Mouse (Mus musculus): ENCODE measurements around the gene Gm42906.

The Gm42906 gene

DNA sequence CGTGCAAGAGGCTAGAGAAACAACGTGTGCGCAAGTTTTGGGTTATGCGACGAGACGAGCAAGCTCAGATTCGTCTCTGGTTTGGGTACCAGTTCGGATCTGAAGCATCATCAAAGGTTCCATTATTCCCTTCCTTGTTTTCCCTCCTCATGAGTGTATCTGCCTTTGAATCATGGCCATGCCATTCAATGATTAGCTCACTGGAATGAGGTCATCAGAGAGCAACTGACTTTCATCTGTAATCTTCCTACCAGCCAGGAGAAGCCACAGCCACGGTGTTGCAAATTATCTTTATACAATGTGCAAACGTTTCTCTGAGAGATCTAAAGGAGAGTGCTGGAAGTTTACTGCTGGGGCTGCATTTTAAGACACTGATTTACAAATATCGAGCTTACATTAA, 240.6 kb downstream of the Gm42906 start:
- DNase-seq (ENCODE audit: low spot score in 2 of 2), result no peak

DNA sequence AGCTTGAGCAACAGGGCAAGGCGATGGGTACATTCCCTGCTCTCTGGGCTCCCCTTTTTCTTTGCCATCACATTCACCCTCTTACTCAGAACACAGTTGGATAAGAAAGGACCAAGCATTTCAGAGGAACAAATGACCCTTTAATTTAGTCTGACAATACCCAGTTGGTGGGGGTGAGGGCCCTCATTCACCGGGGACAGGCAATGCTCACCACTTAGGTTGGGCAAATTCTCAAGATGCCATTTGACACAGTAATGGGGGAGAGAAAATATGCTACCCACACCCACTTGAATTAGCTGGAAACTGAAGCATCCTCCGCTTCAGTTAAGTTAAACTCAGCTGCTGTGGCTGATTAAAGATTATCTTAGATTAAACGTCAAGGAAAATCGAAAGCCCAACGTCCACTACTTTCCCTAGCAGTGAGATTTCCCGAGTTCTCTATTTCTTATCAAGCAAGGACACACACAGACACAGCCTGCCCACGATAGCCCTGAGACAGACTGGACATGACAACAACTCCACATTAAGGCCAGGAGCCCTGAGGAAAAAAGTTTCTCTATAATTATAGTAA, 242.6 kb downstream of the Gm42906 start:
- DNase-seq (ENCODE audit: low spot score in 2 of 2), result no peak

DNA sequence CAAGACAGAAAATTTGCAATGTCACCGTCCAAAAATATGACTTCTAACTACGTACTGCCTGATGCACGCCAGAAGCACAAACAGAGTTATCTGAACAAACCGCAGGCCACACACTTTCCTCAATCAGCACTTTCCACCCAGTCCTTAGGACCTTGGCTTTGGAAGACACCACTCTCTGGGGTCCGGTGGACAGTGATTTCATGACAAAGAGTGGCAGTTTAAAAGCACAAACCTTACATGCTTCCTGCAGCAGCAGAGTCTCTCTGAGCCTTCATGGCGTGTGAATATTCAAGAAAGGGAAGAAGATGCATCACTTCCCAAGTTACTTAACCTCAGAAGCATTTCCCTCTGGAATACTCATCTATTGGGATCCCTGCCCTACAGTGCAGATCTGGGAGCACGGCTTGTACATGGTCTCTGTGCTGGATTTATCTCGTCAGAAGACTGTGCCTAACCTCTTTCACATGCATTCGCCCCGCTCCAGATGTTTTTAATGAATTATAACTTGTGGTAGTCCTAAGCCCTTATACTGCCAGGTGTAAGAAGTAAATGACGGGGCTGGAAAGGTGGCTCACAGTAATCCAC, 244.2 kb downstream of the Gm42906 start:
- no peak for DNase-seq (ENCODE audit: low spot score in 2 of 2)

DNA sequence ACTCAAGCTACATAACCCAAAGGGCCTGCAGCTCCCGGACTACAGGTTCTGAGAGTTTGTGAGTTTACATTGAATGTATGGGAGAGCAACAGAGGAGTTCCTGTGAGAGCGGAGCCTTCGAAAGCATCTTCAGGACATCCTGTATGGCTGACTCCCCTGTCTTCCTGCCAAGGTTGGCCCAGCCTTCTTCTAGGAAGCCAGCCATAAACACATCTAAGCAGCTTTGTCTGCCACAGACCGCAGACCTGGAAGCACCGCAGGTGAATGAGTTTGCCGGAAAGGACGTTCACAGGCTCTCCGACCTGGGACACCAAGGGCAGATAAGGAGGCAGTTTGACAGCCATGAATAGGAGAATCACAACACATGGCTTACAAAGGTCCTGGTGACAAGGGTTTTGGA, 246.7 kb downstream of the Gm42906 start:
- DNase-seq (ENCODE audit: low spot score in 2 of 2), result no peak

DNA sequence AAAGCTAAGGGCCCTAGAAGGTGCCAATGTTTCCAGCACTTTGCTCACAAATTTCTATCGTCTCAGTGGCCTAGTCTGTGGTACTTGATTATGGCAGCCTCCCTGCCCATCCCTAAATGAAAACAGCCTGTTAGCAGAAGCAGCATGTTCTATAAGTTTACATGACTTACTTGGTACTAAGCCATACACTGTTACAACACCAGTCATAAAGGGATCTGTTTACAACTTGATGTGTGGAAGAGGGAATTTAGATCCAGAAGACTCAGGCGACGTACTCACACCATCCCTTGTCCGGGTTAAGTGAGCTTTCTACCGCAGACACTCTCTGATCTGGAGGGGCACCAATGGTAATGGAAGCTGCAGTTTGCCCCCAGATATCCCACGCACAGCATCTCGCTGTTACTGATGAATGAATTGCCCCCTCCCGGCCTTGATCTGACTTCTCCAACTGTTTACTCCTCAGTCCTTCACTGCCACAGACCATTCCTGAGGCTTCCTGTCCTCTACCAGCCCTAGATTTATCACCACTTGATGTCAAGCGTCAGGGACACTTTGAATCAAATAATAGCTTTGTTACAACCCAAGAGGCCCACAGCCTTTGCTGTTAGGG, 247.7 kb downstream of the Gm42906 start:
- no peak for DNase-seq (ENCODE audit: low spot score in 2 of 2)

DNA sequence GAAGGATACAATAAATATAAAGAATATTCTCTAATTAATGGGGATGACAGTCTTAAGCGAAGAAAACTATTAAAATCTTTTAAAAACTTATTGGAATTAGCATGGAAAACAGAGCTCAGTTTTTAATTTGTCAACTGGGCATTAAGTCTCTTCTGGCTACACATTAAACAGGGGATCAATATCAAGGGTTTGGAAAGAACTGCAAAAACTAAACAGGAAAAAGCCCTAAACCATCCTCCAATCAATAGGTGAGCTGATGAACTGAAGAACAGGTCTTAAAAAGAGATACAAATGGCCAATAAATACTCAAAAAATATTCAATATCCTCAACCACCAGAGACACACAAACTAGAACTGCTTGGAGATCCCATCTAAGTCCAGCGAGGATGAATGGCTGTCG, 250.8 kb downstream of the Gm42906 start:
- DNase-seq (ENCODE audit: low spot score in 2 of 2), result no peak

DNA sequence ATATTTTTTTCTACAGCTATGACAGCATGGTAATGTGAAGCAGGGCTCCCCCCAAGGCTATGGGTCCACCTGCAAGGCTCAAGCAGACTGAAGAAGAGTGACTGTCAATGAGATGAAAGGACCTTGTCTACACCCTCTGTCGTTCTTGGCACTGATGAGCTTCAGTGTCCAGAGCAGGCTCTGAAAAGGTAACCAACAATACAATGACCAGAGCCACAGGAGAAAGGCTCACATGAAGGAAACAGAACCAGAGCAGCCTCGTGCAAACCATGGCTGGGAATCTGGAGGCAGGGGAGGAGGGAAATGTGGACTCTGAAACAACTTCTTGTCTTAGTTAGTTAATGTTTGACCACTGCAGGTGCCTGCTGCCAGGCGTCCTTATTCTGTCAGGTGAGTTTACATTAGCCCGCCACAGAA, 252.1 kb downstream of the Gm42906 start:
- DNase-seq (ENCODE audit: low spot score in 2 of 2), result no peak

DNA sequence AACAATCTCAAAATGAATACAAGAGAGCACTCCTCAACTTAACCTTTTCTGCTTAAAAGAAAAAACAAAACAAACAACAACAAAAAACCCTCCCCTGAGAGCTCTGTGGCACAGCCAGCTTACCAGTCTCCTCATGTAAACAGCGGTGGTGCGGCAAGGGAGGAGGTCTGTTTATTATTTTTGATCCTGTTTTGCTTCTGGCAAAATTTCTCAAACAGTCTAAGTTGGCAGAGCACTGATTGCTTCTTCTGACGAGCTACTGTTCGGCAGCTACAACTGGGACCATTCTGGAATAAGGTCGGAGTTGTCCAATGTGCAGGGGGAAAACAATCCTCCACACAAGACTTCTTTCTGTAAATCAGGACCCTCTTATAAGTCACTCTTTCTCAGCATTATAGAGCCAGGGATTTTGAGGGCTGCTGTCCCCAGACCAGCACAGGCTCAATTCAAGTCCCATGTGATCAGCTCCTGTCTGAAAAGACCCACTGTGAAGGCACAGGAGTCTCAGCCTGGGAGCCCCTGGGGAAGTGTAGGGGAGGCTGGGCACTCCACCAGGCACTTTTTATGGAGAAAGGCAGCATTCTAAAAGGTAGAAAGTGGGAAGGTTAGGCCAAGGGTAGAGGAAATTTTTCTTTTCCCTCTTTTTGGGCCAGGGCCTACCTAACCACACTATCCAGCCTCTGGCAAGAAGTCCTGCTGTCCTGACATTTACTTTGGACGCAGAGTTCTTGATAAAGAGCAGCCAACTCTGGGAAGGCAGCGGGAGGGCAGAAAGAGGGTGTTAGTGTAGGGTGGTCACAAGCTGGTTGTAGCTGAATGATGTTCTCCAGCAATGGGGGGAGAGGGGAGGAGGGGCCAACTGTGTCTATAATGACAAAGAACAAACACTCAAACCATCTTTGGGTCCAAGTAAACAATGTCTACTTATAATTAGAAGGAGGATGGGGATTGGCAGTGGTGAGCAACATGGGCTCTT, 253.2 kb downstream of the Gm42906 start:
- no peak for DNase-seq (ENCODE audit: low spot score in 2 of 2)

DNA sequence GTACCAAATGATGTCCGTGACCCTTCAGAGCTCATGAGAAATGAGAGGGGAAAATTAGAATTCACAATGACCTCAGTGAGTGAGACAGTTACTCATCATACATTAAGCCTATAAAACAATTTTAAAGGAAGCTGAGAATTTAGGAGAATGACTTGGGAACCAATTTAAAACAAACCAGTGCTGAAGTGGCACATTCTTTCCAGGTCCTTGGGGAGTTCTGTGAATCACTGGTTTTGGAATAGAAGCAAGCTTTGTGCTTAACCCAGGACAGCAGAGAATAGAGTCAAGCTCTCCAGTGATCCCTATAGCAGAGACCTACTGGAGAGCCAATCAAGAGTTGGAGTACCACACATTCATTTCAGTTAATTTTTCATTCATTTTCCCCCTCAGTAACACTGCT, 254.2 kb downstream of the Gm42906 start:
- DNase-seq (ENCODE audit: low spot score in 2 of 2), result no peak

DNA sequence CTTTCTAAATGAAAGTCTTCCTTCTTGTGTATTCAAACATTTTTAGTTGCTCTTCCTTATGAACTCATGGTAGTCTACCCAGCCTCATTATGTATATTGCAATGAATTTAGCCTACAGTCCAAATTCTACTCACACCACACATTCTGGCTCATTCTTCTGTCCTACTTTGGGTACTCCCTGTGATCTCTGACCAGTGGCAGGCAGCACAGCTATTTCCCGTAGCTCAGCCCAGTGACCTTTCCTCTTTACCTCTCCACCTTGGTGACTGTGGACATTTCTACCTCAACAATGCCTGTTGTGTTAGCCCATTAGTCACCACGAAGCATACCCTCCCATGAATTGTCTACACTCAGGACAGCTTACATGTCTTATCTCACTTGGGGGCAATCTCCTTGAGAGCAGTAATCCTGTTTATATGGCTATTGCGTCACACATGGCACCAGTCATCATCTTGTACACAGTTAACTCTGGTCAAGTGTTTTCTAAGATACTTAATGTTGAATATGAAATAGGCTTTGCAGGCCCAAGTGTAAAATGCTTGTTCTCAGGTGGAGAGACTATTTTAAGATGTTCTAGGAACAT, 257.7 kb downstream of the Gm42906 start:
- DNase-seq (ENCODE audit: low spot score in 2 of 2), result no peak

DNA sequence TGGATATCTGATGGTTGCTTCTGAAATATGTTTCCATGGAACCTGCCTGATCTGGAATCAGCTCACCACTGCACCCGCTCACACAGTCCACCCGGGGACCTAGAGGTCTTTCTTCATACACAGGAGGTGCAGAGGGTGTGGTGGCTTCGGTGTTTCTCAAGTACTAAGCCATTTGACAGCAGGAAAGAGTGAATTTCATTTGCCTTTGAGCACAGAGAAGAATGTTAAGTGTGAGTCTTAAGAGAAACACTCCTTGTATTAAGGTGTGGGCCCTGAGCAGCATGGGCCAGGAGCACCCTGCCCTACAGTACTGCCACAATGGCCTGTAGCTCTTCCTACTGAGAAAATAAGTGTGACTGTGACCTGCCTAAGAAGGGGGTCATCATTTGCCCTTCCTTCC, 259.8 kb downstream of the Gm42906 start:
- DNase-seq (ENCODE audit: low spot score in 2 of 2), result no peak

DNA sequence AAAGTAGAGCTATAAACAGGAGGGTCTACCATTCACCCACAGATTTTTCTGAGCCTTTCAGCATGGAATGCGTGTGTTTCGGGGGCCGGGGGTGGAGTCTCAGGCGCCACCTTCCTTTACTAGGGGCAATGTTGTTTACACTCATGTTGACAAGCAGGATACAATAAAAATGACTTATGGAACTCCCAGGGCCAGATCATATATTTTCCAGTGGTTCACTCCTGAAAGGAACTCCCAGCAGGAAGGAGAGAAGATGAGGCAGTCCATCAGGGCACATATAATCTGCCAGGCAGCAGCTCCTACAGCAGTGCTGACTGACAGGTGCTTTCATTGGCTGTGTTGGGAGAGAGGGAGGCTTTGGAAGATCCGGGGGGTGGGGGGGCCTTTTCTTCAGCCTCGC, 260.3 kb downstream of the Gm42906 start:
- no peak for DNase-seq (ENCODE audit: low spot score in 2 of 2)

DNA sequence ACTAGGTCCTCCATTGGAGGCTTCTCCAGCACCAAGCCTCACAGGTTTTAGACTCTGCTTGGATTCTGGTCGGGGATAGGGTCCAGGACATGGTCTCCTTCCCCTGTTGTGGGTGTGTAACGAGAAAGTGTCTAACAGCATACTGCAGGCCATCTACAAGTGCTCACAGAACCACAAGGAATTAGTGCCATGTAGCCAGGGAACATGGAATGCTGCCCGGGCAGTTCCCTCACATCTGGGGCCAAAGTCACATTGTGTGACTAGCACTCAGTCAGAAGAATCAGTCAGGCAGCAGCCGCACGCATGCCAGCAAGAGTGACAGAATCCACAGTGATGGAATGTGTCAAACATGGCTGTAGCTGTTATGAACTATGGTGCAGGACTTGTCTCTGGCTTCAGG, 261.7 kb downstream of the Gm42906 start:
- DNase-seq (ENCODE audit: low spot score in 2 of 2), result no peak

DNA sequence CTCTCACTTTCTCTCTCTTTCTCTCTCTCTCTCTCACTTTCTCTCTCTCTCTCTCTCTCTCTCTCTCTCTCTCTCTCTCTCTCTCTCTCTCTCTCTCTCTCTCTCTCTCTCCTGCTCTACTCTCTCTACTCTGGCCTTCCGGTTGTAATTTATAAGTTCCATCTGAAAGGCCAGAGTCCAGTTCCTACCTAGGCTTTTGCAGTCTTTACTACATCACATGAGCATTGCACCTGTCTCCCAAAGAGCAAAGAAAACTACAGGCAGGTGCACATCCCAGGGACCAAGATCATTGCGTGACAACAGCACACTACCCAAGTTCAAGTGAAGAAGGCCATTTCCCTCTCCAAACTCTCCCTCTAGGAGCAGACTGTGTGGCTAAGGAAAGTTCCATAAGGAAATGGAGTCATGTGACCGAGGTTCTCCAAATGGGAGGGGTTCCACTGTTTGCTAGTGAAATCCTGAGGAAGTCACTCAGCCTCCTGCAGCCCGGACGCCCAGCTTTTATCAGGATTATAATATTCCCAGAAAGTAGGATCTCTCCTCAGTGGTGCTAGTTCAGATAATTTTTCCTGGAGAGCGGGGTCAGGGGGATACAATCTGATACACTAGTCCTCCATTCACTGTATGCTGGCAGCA, 262.5 kb downstream of the Gm42906 start:
- no peak for DNase-seq (ENCODE audit: low spot score in 2 of 2)

DNA sequence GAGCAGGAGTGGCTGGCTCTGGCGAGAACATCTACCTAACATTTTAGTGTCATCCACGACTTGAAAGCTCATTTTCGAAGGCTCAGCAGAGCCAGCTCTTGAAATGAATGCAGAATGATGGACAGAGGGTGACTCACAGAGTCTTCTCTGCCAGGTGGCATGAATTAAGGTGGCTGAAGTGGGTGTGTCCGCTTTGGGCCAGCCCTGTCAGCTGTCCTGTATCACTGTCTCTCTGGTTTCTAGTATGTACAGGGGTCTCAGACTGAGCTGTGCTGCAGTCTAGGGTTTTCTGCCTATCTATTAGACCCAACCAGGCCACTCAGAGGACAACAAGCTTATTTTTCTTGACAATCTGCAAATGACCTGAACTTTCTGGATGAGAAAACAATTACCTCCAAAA, 263.1 kb downstream of the Gm42906 start:
- DNase-seq (ENCODE audit: low spot score in 2 of 2), result no peak

DNA sequence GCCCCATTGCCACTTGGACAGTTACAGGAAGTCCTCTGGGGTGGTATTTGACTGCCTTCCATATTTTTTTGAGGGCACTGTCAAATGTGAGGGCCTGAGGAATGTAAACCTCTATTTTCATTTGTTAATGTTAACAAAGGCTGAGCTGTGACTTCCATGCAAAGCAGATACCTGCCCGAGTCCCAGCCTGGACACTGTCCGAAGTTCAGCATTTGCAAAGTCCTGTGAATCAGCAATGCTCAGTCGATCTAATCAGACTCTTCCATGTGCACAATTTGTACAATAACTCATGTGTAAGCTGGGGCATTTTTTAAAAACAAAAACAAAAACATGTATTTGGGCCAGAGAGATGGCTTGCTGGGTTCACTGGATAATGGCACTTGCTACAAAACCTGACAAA, 265.3 kb downstream of the Gm42906 start:
- DNase-seq (ENCODE audit: low spot score in 2 of 2), result no peak

DNA sequence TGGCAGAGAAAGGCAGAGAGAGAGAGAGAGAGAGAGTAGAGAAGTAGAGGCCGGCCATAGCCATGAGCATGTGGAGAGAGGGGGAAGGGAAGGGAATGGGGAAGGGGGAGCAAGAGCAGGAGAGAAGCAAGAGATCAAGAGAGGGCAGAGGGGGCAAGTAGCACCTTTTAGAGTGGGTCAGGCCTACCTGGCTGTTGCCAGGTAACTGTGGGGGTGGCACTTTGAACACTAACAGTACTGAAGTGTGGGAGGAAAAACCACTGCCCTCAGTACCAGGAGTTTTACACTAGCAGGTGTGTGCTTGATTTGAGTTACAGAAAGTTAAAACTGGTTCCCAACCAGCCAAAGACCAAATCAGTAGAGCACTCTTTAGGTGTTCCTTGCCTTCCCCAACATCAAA, 272.7 kb downstream of the Gm42906 start:
- DNase-seq (ENCODE audit: low spot score in 2 of 2), result no peak

DNA sequence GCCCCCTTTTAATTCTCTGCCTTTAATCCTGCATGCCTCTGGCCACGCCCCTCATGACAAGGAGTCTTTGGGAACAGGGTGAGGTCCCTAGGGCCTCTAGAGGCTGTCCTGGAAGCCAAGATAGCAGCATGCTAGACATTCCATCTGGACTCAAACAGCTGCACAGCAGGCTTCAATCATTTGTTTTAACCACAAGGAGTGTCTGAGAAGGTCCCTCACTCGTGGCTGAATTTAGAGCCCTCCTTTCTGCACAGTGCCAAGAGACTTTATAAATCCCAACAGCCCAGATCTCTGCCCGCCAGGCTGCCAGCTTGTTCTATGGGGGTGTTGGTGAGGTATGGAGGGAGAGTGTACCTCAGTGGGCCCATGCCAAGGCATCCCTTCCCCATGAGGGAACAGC, 273.2 kb downstream of the Gm42906 start:
- no peak for DNase-seq (ENCODE audit: low spot score in 2 of 2)

DNA sequence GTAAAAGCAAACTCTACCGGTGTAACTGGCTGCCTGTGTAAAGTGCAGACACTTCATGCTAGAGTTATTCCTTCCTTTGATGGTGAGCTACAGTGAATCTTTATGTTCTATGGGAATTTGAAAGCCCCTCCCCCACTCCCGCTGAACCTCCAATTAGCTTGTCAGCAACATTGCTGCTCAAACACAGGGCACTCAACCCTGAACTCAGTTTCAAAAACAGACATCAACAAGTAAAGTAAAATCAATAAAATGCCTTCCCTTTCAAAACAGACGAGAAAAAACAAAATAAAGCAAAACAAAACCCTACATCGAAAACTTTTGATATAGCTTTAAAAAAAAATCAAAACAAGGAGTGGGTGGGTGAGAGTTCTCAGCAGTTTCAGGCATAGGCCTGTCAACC, 273.9 kb downstream of the Gm42906 start:
- DNase-seq (ENCODE audit: low spot score in 2 of 2), result no peak

DNA sequence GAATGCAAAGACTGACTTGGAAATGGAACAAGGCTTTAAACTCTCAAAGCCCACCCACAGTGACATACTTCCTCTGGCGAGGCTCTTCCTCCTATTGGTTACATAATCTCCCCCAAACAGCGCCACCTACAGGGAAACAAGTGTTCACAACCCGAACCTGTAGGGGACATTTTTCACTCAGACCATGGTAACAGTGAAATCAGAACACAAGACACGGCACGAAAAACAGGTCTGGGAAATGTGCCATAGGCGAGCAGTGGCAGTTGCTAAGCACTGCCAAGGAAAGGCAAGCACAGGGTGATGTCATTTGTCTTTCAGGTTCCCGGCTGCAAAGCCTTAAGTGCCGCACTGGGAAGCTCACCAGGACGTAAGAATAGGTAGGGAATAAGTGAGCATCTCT, 276.4 kb downstream of the Gm42906 start:
- no peak for DNase-seq (ENCODE audit: low spot score in 2 of 2)

DNA sequence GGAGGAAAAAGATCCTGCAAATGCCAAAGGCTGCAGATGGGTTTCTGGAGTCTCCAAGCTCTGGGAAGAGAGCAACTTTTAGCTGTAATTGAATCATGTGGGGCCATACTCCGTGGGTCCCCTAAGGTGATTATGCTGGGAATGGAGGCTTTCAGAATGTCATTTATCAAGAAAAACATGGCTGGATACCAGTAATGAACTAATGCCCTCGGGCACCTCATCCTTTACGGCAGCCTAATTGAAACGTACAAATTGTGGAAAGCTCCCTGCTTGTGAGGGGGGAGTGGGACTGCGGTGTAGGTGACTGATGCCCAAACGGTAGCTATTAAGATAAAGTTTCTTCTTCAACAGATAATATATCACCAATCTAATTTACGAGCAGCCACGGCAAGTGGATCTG, 278.5 kb downstream of the Gm42906 start:
- no peak for DNase-seq (ENCODE audit: low spot score in 2 of 2)

DNA sequence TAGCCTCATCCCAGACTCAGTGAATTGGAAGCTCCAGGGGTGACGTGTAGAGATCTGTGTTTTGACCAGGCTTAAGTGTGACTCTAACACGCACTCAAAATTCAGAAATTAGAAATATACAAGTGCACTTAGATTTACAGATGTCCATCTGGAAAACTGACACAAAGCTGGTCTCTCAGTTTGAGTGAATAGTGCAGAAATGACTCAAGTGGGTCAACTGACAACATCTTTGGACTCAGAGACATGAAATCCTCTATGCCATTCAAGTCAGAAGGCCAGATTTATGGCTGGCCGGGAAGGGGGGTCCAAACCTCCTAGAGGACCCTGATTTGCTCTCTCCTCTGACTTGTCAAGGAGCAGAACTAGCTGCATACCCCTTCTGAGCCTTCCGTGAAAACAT, 279.9 kb downstream of the Gm42906 start:
- no peak for DNase-seq (ENCODE audit: low spot score in 2 of 2)

Measured in spleen, postnatal 14 days (tissue).